11 mouse cellular contexts compared by ENCODE assay signal in the genomic region with DNA sequence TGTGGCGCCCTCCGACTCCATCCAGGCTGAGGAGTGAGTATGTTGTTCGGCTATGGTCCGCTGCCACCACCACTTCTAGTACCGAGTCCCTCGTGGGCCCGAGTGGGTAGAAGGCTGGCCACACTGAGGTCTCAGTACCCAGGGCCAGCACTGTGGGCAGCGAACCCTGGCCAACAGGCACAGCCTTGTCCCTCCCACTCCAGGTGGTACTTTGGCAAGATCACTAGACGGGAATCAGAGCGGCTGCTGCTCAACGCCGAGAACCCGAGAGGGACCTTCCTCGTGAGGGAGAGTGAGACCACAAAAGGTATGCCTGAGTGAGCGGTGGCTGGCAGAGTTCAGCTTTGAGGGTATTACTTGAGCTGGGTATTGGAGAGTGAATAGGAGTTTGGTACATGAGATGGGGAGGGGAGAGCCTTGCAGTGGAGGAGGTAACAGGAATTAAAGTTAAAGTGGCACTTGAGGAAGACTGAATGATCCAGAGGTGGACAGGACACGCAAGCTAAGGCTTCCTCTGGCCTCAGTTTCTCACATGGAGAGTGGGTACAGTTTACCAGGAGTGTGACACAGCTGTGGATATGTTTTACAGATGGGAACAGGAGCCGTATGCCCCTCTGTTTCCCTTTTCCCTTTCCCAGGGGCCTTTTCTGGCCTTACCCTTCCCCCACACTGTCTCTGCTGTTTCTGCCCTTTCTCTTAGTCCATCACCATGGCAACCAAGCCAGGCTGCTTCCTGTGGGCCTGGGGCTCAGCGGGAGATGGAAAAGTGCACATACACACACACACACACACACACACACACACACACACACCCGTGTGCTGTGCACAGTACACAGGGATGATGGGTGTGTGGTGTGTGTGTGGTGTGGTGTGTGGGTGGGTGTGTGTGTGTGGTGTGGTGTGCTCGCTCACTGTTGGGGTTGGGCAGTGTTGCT. TPM values are rescaled to one million over a fixed set of nuclear protein-coding genes. Genes with fewer than 3 reads are reported as not detected.
DNase-seq lines count a peak whose midpoint lies in the region; ATAC-seq lines count a peak whose summit lies in the region.
"Had no signal": no experiment of that assay in that cellular context is flagged by ENCODE, and none has a peak within 500 bp of the region (broad histone marks: within the 10 kb centered on the region; RNA-seq: fewer than 3 reads in every experiment).

No protein-coding gene starts in this region.

- peak overlapping the region; percentile 65 for H3K9ac ChIP-seq in embryonic facial prominence, embryonic 11.5 days (replicated peaks; ENCODE audit: low read length)
- peak overlapping the region; percentile 17; the same call in 1 of the 2 replicates for H3K9ac ChIP-seq in intestine, embryonic 16.5 days (ENCODE audit: low read depth, low read length)
- H3K9ac ChIP-seq in neural tube, embryonic 15.5 days (replicated peaks), result 0 out of 2 replicates have a peak overlapping the region, but pooled peaks have one; percentile 6
- H3K9ac ChIP-seq: liver, embryonic 14.5 days had no signal

- H3K27ac ChIP-seq in embryonic facial prominence, embryonic 11.5 days (replicated peaks; ENCODE audit: low read depth, low read length), result peak overlapping the region; percentile 96
- peak overlapping the region; percentile 84; the same call in 1 of the 2 replicates for H3K27ac ChIP-seq in intestine, embryonic 16.5 days (ENCODE audit: low read length)
- peak overlapping the region; percentile 94 for H3K27ac ChIP-seq in neural tube, embryonic 15.5 days (replicated peaks)
- H3K27ac ChIP-seq: liver, embryonic 14.5 days had no signal

- H3K4me2 ChIP-seq in embryonic facial prominence, embryonic 11.5 days (ENCODE audit: low read depth, low read length), result 0 out of 2 replicates have a peak overlapping the region, but pooled peaks have one; percentile 0
- H3K4me2 ChIP-seq in intestine, embryonic 16.5 days (ENCODE audit: low read depth, low read length), result no peak overlapping the region
- no peak overlapping the region; the same call in 1 of the 2 replicates for H3K4me2 ChIP-seq in neural tube, embryonic 15.5 days

- WGBS in embryonic facial prominence, embryonic 11.5 days, result 34% methylated on average over 20 of the region's 20 CpGs
- WGBS in intestine, embryonic 16.5 days, result 58% methylated on average over 20 of the region's 20 CpGs
- WGBS in neural tube, embryonic 15.5 days, result 35% methylated on average over 20 of the region's 20 CpGs

- peak; percentile 48 to 51 for DNase-seq in left cerebral cortex, postnatal 14 days (ENCODE audit: low spot score in 2 of 2)
- DNase-seq in left cerebral cortex, adult 18-20 months (ENCODE audit: low spot score in 2 of 2), result no peak
- DNase-seq in embryonic facial prominence, embryonic 11.5 days (ENCODE audit: low spot score), result peak; percentile 96
- no peak for DNase-seq in adrenal gland, adult 8-10 months
- DNase-seq in lung, postnatal 4 days, result no peak
- DNase-seq in kidney, postnatal 25 days, result no peak

- H3K27me3 ChIP-seq in embryonic facial prominence, embryonic 11.5 days (ENCODE audit: control insufficient read depth, insufficient read depth, low read length), result no peaks in the 10 kb centered on the region
- H3K27me3 ChIP-seq in intestine, embryonic 16.5 days (replicated peaks; ENCODE audit: control insufficient read depth, insufficient read depth, low read length), result no peaks in the 10 kb centered on the region
- H3K27me3 ChIP-seq in neural tube, embryonic 15.5 days (replicated peaks), result no peaks in the 10 kb centered on the region
- H3K27me3 ChIP-seq: Patski had no signal

- H3K4me1 ChIP-seq in embryonic facial prominence, embryonic 11.5 days (ENCODE audit: control insufficient read depth, insufficient read depth, low read length), result peaks cover 46% of the 10 kb centered on the region
- peaks cover 46% of the 10 kb centered on the region for H3K4me1 ChIP-seq in intestine, embryonic 16.5 days (ENCODE audit: control insufficient read depth, insufficient read depth, low read length)
- peaks cover 70% of the 10 kb centered on the region for H3K4me1 ChIP-seq in neural tube, embryonic 15.5 days

- ATAC-seq in embryonic facial prominence, embryonic 11.5 days (replicated peaks; ENCODE audit: insufficient number of reproducible peaks, low FRiP score, low TSS enrichment, low read depth), result peak; percentile 3; the same call in 1 of the 2 replicates
- ATAC-seq in intestine, embryonic 16.5 days, result no peak
- ATAC-seq in neural tube, embryonic 15.5 days (ENCODE audit: low FRiP score), result no peak
- ATAC-seq: Patski had no signal

- intact Hi-C loops in left cerebral cortex, postnatal 14 days (cut with DNase I), result no loop called here

- H3K36me3 ChIP-seq in embryonic facial prominence, embryonic 11.5 days (replicated peaks; ENCODE audit: control insufficient read depth, insufficient read depth, low read depth, low read length), result peaks cover 2% of the 10 kb centered on the region
- 0 out of 2 replicates have a peak, but pooled peaks cover 8% of the 10 kb centered on the region for H3K36me3 ChIP-seq in intestine, embryonic 16.5 days (ENCODE audit: control insufficient read depth, insufficient read depth, low read length)
- peaks cover 44% of the 10 kb centered on the region for H3K36me3 ChIP-seq in neural tube, embryonic 15.5 days

- no peaks in the 10 kb centered on the region for H3K9me3 ChIP-seq in embryonic facial prominence, embryonic 11.5 days (replicated peaks; ENCODE audit: control insufficient read depth, low read length)
- H3K9me3 ChIP-seq in intestine, embryonic 16.5 days (ENCODE audit: control insufficient read depth, low read length), result no peaks in the 10 kb centered on the region
- no peaks in the 10 kb centered on the region for H3K9me3 ChIP-seq in neural tube, embryonic 15.5 days (replicated peaks)

- no peak overlapping the region for H3K4me3 ChIP-seq in embryonic facial prominence, embryonic 11.5 days (ENCODE audit: low read depth, low read length)
- H3K4me3 ChIP-seq in intestine, embryonic 16.5 days (ENCODE audit: low read length), result no peak overlapping the region
- no peak overlapping the region for H3K4me3 ChIP-seq in neural tube, embryonic 15.5 days (replicated peaks)
- H3K4me3 ChIP-seq: erythroblast, embryonic 14.5 days had no signal

RNA-seq across cellular contexts. Expression of gene Src, which starts 44.8 kb away (rescaled TPM):
- 100 to 1,000 TPM; 100 to 104 TPM for total RNA-seq in left cerebral cortex, postnatal 14 days (2021)
- total RNA-seq in left cerebral cortex, adult 18-20 months (2021), result 100 to 1,000 TPM; 135 to 137 TPM
- polyA plus RNA-seq in embryonic facial prominence, embryonic 11.5 days (2014; fragmentation: Nextera tagmentation; extraction: Ambion mirVana), result 13.9 and 16.4 TPM in 2 replicates
- 11.8 and 15.5 TPM in 2 replicates for polyA plus RNA-seq in intestine, embryonic 16.5 days (2015; fragmentation: Nextera tagmentation; extraction: Ambion mirVana)
- polyA plus RNA-seq in neural tube, embryonic 15.5 days (2015; fragmentation: Nextera tagmentation; extraction: Ambion mirVana), result 25.4 and 33.0 TPM in 2 replicates
- total RNA-seq in adrenal gland, adult 8-10 months (2022), result 10 to 100 TPM; 18.3 to 32.9 (median 24.8) TPM

Comparison
In these comparisons a context has a peak if more than half of its experiments do, and no peak if none do; other contexts are left out.
1. DNase-seq: peak in left cerebral cortex, postnatal 14 days (2 of 2) and embryonic facial prominence, embryonic 11.5 days (single experiment); none in left cerebral cortex, adult 18-20 months (0 of 2), adrenal gland, adult 8-10 months (single experiment), lung, postnatal 4 days (0 of 2) and kidney, postnatal 25 days (0 of 2).
2. H3K9ac ChIP-seq: peak in every context shown above with its lines; median percentile 65 in embryonic facial prominence, embryonic 11.5 days; 17 in intestine, embryonic 16.5 days; 6 in neural tube, embryonic 15.5 days.
3. Peak in every context shown above with its lines, with median percentiles within 50 percentile points of each other: H3K27ac ChIP-seq.